Mouse (Mus musculus) hindbrain, embryonic 14.5 days (tissue): ENCODE results near the gene Thsd7b. TPM values are rescaled to one million over a fixed set of nuclear protein-coding genes. Genes with fewer than 3 reads are reported as not detected.

Experiments used
- ATAC-seq: fragments of 200-750 bp; cut with Nextera tagmentation; 2 replicates; pipeline ENCODE4 v1.8.0; 2017; ENCODE audit warnings: moderate number of reproducible peaks, mild to moderate bottlenecking, moderate TSS enrichment, moderate library complexity; ENCODE audit not compliant: low FRiP score
- DNase-seq: peaks from one replicate; pipeline ENCODE4 v3.0.0-alpha.2; 2015; ENCODE audit warnings: low spot score
- H3K27ac ChIP-seq: fragments of 300-500 bp; sonication (generic); 2 replicates; pipeline ENCODE4 v1.5.1; 2014; ENCODE audit warnings: mild to moderate bottlenecking, moderate library complexity
- H3K27me3 ChIP-seq: fragments of 300-500 bp; sonication (generic); 2 replicates; pipeline ENCODE4 v1.6.1; 2014; ENCODE audit warnings: mild to moderate bottlenecking, low read length, mixed read lengths; ENCODE audit not compliant: control insufficient read depth, insufficient read depth
- H3K36me3 ChIP-seq: fragments of 300-500 bp; sonication (generic); replicated peaks from 2 replicates; pipeline ENCODE4 v1.6.1; 2014; ENCODE audit not compliant: control insufficient read depth, insufficient read depth
- H3K4me1 ChIP-seq: fragments of 300-500 bp; sonication (generic); replicated peaks from 2 replicates; pipeline ENCODE4 v1.6.1; 2014; ENCODE audit warnings: antibody characterized with exemption, low read length, mixed read lengths; ENCODE audit not compliant: control insufficient read depth, insufficient read depth
- H3K4me2 ChIP-seq: fragments of 300-500 bp; sonication (generic); replicated peaks from 2 replicates; pipeline ENCODE4 v1.6.1; 2014; ENCODE audit warnings: mild to moderate bottlenecking, moderate library complexity
- H3K4me3 ChIP-seq: fragments of 300-500 bp; sonication (generic); replicated peaks from 2 replicates; pipeline ENCODE4 v1.5.1; 2014; ENCODE audit warnings: mild to moderate bottlenecking, low read length
- H3K9ac ChIP-seq: fragments of 300-500 bp; sonication (generic); 2 replicates; pipeline ENCODE4 v1.6.1; 2014
- H3K9me3 ChIP-seq: fragments of 300-500 bp; sonication (generic); 2 replicates; pipeline ENCODE4 v1.6.1; 2016; ENCODE audit warnings: low read length; ENCODE audit not compliant: control insufficient read depth
- WGBS: fragments of 180-500 bp; shearing (Covaris S2); extraction: QIAGEN DNeasy Blood & Tissue Kit; methylation state at CpG from one replicate; pipeline ENCODE4 v1.1.7; 2014; 5-methylcytosine and 5-hydroxymethylcytosine counted together
- polyA plus RNA-seq: library from polyadenylated mRNA; unstranded; fragments of >200 nt; fragmentation: Nextera tagmentation; extraction: Ambion mirVana; gene quantifications from 2 replicates; pipeline ENCODE4 v1.2.1, GENCODE M21; 2014

Gene Thsd7b
- polyA plus RNA-seq, 1 experiment from 2014 or later = 12.5 TPM

DNA sequence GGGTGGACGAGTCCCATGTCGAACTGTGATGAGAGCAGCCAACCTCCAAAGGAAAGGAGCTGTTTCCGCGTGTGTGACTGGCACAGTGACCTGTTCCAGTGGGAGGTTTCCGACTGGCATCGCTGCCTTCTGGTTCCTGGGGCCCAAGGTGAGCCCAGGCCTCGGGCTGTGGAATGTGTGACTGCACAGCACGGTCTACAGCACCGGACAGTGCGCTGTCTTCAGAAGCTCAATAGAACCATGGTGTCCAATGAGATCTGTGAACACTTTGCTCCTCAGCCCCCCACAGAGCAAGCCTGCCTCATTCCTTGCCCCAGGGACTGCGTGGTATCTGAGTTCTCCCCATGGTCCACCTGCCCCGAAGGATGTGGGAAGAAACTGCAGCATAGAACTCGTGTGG is 322.3 kb downstream of the Thsd7b start:
- 88% methylated on average over 13 of the region's 13 CpGs for WGBS
- Histone ChIP-seq H3K9ac (no peak overlapping the region), H3K27me3 (no peaks in the 10 kb centered on the region), H3K4me1 (no peaks in the 10 kb centered on the region), H3K9me3 (no peaks in the 10 kb centered on the region), H3K36me3 (no peaks in the 10 kb centered on the region), H3K4me2 (no peak overlapping the region), H3K4me3 (no peak overlapping the region), H3K27ac (no peak overlapping the region)
- DNase-seq = no peak
- ATAC-seq = no peak

DNA sequence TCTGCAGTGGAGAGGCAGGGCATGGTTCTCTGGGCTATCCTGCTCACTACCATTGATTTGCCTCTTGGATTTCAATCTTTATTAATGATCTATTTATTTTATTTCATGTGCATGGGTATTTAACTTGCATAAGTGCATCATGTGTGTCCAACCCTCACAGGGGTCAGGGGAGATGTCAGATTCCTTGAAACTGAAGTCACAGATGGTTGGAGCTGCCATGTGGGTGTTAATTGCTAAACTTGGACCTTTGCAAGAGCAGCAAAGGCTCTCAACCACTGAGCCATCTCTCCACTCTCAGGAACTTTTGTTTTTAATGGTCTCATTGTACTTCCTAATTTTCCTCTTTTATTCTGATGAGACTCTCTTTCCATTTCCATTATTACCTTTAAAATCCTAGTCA is 327.8 kb downstream of the Thsd7b start:
- Histone ChIP-seq H3K4me1 (no peaks in the 10 kb centered on the region), H3K9me3 (no peaks in the 10 kb centered on the region), H3K27me3 (no peaks in the 10 kb centered on the region), H3K36me3 (no peaks in the 10 kb centered on the region), H3K9ac (no peak overlapping the region), H3K4me2 (no peak overlapping the region), H3K27ac (no peak overlapping the region), H3K4me3 (no peak overlapping the region)
- ATAC-seq = no peak
- no peak for DNase-seq

DNA sequence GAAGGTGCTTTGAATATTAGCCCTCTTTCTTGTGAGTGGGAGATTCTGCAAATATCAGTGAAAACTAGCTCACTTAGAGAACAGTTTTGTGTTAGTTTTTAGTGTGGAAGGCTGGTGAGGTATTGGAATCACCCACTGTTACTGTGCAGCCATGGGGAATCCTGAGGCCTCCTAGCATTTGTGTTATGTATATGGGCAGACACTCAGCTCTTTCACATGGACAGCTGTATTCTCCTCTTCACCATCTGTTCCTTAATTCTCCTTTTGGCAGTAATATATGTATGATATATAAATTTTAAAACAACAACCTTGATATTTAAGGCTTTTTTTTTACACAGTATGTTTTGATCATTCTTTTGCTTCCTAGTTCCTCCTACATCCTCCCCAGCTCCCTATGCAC is 329.2 kb downstream of the Thsd7b start:
- Histone ChIP-seq H3K9me3 (no peaks in the 10 kb centered on the region), H3K4me1 (no peaks in the 10 kb centered on the region), H3K27me3 (no peaks in the 10 kb centered on the region), H3K4me2 (no peak overlapping the region), H3K9ac (no peak overlapping the region), H3K36me3 (no peaks in the 10 kb centered on the region), H3K27ac (no peak overlapping the region), H3K4me3 (no peak overlapping the region)
- ATAC-seq = no peak
- no peak for DNase-seq

DNA sequence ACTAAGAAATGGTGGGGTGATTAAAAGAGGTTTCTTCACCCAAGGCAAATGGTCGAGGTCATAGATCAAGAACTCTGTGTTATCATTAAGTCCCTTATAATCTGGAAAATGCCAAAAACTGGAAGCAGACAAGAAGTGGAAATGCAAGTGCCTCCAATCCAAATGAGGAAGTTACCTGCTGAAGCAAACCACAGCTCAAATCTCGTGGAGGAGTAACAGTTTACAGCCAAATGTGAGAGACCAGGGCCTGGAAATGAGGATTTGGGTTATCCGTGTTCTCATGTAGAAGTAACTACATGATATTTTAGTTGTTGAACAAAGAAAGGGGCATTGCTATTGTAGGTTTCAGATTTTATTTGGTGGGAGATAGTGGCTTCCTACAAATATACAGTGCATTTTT is 335.3 kb downstream of the Thsd7b start:
- no peak overlapping the region for H3K4me2 ChIP-seq
- 82% methylated on average over 3 of the region's 3 CpGs for whole genome bisulfite sequencing
- no peaks in the 10 kb centered on the region for H3K27me3 ChIP-seq
- H3K9ac ChIP-seq = no peak overlapping the region
- H3K27ac ChIP-seq = no peak overlapping the region
- no peaks in the 10 kb centered on the region for H3K9me3 ChIP-seq
- H3K4me3 ChIP-seq = no peak overlapping the region
- DNase-seq (no peak), ATAC-seq (no peak)
- no peaks in the 10 kb centered on the region for H3K4me1 ChIP-seq
- H3K36me3 ChIP-seq = no peaks in the 10 kb centered on the region

DNA sequence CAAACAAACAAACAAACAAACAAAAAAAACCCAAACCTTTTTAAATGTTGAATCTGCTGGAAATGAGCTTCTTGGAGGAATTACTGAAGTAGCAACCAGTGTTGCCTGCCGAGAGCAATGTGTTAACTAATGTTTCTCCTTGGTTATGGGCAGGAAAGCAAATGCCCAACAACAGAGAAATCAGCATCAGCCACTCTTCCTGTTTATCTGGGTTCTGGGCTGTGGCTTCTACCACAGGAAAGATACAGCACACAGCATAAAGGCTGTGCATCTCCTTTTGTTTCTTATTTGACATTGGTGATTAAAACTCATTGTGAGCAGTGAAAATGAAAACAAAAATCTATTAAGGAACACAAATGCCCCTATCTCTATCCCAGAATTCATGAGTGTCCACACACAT is 343.0 kb downstream of the Thsd7b start:
- ATAC-seq = no peak
- 84% methylated on average over 1 of the region's 1 CpGs for WGBS
- H3K9ac ChIP-seq = no peak overlapping the region
- H3K36me3 ChIP-seq = no peaks in the 10 kb centered on the region
- H3K27me3 ChIP-seq = no peaks in the 10 kb centered on the region
- no peak overlapping the region for H3K27ac ChIP-seq
- no peak overlapping the region for H3K4me2 ChIP-seq
- H3K9me3 ChIP-seq = no peaks in the 10 kb centered on the region
- no peaks in the 10 kb centered on the region for H3K4me1 ChIP-seq
- DNase-seq = no peak
- no peak overlapping the region for H3K4me3 ChIP-seq

DNA sequence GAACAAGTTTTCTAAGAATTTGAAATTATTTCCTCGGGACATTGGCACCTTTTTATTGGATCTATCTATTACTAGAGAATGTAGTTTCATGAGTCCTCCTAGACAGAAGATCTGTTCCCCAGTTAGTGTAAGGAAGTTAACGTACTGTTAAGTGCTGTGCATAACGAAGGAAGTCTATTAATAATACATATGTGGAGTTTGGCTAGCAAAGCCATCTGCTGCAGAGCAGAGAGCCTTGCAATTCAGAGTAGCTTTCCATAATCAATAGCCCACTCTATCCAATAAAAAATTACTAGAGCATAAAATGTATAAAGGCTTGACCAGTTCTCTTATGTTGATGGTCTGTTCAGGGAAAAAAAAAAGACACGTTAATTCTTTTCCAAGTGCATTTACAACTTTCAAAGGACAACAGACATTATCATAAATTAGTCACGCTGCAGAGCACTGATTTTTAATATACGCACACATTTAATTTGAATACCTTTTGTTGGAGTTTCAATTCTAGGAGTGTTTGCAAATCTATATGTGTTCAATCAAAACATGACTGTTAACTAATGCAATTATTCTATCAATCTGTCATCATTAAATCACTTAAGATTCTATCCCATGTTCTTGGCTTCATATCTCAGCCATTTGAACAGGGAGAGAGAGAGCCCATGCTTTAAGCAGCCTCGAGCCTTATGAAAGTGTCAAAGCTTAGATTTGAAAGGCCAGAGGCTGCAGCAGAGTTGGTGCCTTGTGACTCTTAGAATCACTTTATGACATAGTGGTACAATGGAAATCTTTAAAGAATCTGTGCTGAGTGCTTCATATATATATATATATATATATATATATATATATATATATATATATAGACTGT is 346.6 kb downstream of the Thsd7b start:
- Histone ChIP-seq H3K4me1 (no peaks in the 10 kb centered on the region), H3K27ac (no peak overlapping the region), H3K4me3 (no peak overlapping the region), H3K9me3 (no peaks in the 10 kb centered on the region), H3K9ac (no peak overlapping the region), H3K36me3 (no peaks in the 10 kb centered on the region), H3K4me2 (no peak overlapping the region), H3K27me3 (no peaks in the 10 kb centered on the region)
- DNase-seq (no peak), ATAC-seq (no peak)
- WGBS = 32% methylated on average over 7 of the region's 7 CpGs

DNA sequence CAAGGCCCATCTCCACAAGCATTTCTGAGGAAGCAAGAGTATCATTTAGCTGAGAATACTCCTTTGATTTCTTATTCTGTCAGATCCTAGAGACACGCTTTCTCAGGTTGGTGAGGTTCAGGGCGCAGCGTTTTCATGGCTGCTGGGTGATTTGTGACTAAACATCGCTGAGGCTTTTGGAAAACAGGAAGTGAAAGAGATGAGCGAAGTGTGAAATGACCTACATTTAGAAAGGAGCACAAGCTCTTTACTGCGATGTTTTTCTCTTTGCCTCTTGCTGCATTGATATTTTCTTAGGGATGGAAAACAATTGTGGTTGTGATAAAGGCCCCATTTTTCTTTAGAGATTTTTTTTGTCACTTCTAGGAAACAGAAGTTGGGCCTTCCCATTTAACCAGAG is 351.4 kb downstream of the Thsd7b start:
- no peaks in the 10 kb centered on the region for H3K27me3 ChIP-seq
- no peak overlapping the region for H3K4me3 ChIP-seq
- H3K27ac ChIP-seq = no peak overlapping the region
- H3K36me3 ChIP-seq = no peaks in the 10 kb centered on the region
- no peak for ATAC-seq
- no peak overlapping the region for H3K4me2 ChIP-seq
- H3K9me3 ChIP-seq = no peaks in the 10 kb centered on the region
- H3K9ac ChIP-seq = no peak overlapping the region
- DNase-seq = no peak
- no peaks in the 10 kb centered on the region for H3K4me1 ChIP-seq
- 82% methylated on average over 6 of the region's 6 CpGs for WGBS

DNA sequence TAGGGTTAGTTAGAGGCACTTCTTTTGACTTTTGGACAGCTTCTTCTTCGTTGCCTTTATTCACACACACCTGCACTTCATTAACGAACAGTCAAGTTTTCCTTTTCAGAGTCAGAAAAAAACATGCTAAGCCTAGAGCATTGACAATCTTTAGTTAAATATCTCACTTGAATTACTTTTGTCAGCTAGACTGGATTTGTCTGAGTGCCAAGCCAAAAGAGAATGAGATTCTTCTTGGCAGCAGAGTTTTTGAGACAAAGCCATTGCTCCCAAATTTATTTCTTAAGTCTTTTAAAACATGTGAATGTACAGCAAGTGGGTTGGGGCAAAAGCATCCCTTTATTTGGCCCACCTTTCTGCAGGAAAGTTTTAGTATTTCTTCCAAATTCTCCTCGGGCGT is 362.0 kb downstream of the Thsd7b start:
- Histone ChIP-seq H3K36me3 (no peaks in the 10 kb centered on the region), H3K4me1 (no peaks in the 10 kb centered on the region), H3K27me3 (no peaks in the 10 kb centered on the region), H3K27ac (no peak overlapping the region), H3K9ac (no peak overlapping the region), H3K4me2 (no peak overlapping the region), H3K9me3 (no peaks in the 10 kb centered on the region), H3K4me3 (no peak overlapping the region)
- ATAC-seq (no peak), DNase-seq (no peak)
- WGBS = 85% methylated on average over 4 of the region's 4 CpGs

DNA sequence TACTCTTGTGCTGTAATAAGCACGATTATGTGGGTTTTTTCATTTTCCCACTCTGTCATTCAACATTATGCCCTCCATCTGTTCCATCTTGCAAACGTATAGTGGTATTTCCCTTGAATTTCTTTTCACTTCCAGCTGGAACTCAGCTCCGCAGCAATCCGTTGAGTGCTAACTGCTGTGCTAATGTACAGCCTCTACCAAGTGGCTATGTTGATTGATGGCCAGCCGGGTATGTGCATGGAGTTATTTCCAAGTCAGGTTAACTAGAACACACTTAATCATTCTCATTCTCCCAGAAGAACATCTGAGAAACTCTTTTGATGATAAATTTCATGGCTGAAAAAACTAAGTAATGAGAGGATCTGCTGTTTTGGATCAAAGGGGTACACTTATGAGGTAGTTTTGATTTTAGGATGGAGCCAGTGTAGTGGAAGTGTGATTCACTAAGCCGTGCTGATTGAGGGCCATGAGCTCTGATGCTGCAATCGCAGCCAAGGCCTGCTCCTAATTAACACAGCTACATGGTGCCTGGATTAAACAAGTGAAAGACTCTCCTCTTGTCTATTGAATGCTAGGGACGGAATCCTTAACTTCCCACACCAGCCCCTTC is 371.3 kb downstream of the Thsd7b start:
- Histone ChIP-seq H3K4me1 (0 out of 2 replicates have a peak, but pooled peaks cover 2% of the 10 kb centered on the region), H3K4me2 (no peak overlapping the region), H3K27me3 (no peaks in the 10 kb centered on the region), H3K9ac (no peak overlapping the region), H3K27ac (no peak overlapping the region), H3K9me3 (no peaks in the 10 kb centered on the region), H3K36me3 (no peaks in the 10 kb centered on the region), H3K4me3 (no peak overlapping the region)
- WGBS = 78% methylated on average over 8 of the region's 8 CpGs
- ATAC-seq (no peak), DNase-seq (no peak)
